Mouse (Mus musculus): ENCODE data around the gene Mrps18c.

DNA sequence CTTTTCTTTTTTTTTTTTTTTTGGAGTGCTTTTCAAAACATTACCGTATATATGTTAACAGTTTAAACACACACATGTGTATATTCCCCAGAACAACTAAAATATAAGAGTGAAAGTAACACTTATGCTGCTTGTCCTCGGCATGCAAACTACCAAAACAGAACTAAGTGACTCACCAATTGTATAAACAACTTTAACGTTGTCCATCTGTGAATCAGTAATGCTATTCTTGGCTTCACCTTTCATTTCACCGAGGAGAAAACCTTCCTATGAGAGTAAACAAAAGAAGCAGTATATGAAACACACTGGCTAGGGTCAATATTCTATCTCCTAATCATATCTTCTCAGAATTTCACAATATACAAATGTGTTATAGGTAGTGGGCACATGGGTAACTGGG lies 19.9 kb downstream of the Mrps18c start:
- TF ChIP-seq CTCF (IDR thresholded peaks at IDR 0.05), result no peak
- no peak for TF ChIP-seq EP300 (IDR thresholded peaks at IDR 0.05; ENCODE audit: insufficient read depth, low read depth, low read length)

Data from heart, adult 2 months (tissue).